In the genomic region with DNA sequence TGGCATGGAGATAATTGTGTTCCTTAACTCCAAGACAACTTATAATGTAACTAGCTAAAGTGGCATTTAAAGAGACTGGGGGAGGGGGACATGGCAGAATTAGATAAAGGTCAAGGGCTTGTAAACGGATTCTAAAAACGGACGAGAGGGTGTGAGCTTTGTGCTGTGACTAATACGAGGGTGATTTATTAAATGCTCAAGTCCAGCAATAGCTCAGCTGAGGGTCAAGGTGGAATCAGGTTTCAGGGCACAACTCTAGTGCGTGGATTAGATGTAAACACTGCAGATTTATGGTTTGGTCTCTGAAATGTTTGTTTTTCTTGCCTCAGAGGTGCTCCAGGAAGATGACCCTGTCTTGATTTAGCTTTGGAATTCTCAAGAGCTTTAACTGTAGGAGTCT, we compare ENCODE assay signal across 15 mouse cellular contexts.
DNase-seq lines count a peak whose midpoint lies in the region; ATAC-seq and TF ChIP-seq lines count a peak whose summit lies in the region.
"Had no signal": no experiment of that assay in that cellular context is flagged by ENCODE, and none has a peak within 500 bp of the region (broad histone marks: within the 10 kb centered on the region; RNA-seq: fewer than 3 reads in every experiment).

No protein-coding gene starts in this region.

- no peak overlapping the region for H3K4me2 ChIP-seq in liver, embryonic 11.5 days
- no peak overlapping the region for H3K4me2 ChIP-seq in forebrain, embryonic 16.5 days (ENCODE audit: low read length)
- H3K4me2 ChIP-seq: forebrain, embryonic 15.5 days; midbrain, embryonic 11.5 days had no signal

- H3K4me3 ChIP-seq in kidney, adult 2 months (ENCODE audit: insufficient read depth, low read depth, low read length): no peak overlapping the region
- H3K4me3 ChIP-seq in liver, embryonic 11.5 days (ENCODE audit: low read depth, low read length): no peak overlapping the region
- H3K4me3 ChIP-seq in forebrain, embryonic 16.5 days (replicated peaks; ENCODE audit: low read length): no peak overlapping the region
- H3K4me3 ChIP-seq: embryonic facial prominence, embryonic 10.5 days; forebrain, embryonic 15.5 days had no signal

- no peak for TF ChIP-seq POLR2A in kidney, adult 2 months (IDR thresholded peaks at IDR 0.05; ENCODE audit: low read depth, low read length)

- H3K36me3 ChIP-seq in kidney, adult 2 months (ENCODE audit: control insufficient read depth, insufficient read depth, low read length): no peaks in the 10 kb centered on the region
- no peaks in the 10 kb centered on the region for H3K36me3 ChIP-seq in liver, embryonic 11.5 days (ENCODE audit: control insufficient read depth, insufficient read depth, low read length)
- H3K36me3 ChIP-seq in forebrain, embryonic 16.5 days (ENCODE audit: control insufficient read depth, insufficient read depth): no peaks in the 10 kb centered on the region
- H3K36me3 ChIP-seq: embryonic facial prominence, embryonic 10.5 days; forebrain, embryonic 15.5 days had no signal

- no peak for ATAC-seq in liver, embryonic 11.5 days (replicated peaks; ENCODE audit: low FRiP score)
- ATAC-seq in forebrain, embryonic 16.5 days: no peak
- ATAC-seq: forebrain, embryonic 15.5 days had no signal

- H3K9ac ChIP-seq in liver, embryonic 11.5 days (ENCODE audit: low read depth, low read length): no peak overlapping the region
- H3K9ac ChIP-seq in forebrain, embryonic 16.5 days (replicated peaks; ENCODE audit: low read depth, low read length): no peak overlapping the region
- H3K9ac ChIP-seq: forebrain, embryonic 15.5 days had no signal

- WGBS in kidney, adult 2 months: 14% methylated on average over 5 of the region's 5 CpGs
- WGBS in liver, embryonic 11.5 days: 33% methylated on average over 5 of the region's 5 CpGs
- 57% methylated on average over 5 of the region's 5 CpGs for WGBS in forebrain, embryonic 16.5 days

- H3K27ac ChIP-seq in kidney, adult 2 months (ENCODE audit: insufficient read depth, low read depth, low read length): peak overlapping the region; percentile 16; the same call in 1 of the 2 replicates
- no peak overlapping the region for H3K27ac ChIP-seq in liver, embryonic 11.5 days (ENCODE audit: low read depth, low read length)
- no peak overlapping the region for H3K27ac ChIP-seq in forebrain, embryonic 16.5 days (ENCODE audit: low read length)
- H3K27ac ChIP-seq: embryonic facial prominence, embryonic 10.5 days; forebrain, embryonic 15.5 days had no signal

- peak; percentile 40 for DNase-seq in kidney, adult 2 months
- no peak for DNase-seq in kidney, adult 18-20 months
- peak; percentile 37 for DNase-seq in adrenal gland, postnatal 10 days
- DNase-seq in embryo, embryonic 9.5 days (ENCODE audit: extremely low spot score): peak; percentile 19
- peak; percentile 55 for DNase-seq in skeletal muscle tissue, adult 2 months (ENCODE audit: low read depth, low spot score)
- no peak for DNase-seq in liver, embryonic 11.5 days (ENCODE audit: low spot score)
- DNase-seq: cerebellum, adult 9-11 months; lung, adult 18-20 months; lung, postnatal 4 days; right cerebral cortex, postnatal 25 days; thymus, postnatal 25 days had no signal

- peaks cover 5% of the 10 kb centered on the region for H3K4me1 ChIP-seq in kidney, adult 2 months (ENCODE audit: control insufficient read depth, insufficient read depth, low read length)
- no peaks in the 10 kb centered on the region for H3K4me1 ChIP-seq in liver, embryonic 11.5 days (replicated peaks; ENCODE audit: control insufficient read depth, insufficient read depth, low read length)
- no peaks in the 10 kb centered on the region for H3K4me1 ChIP-seq in forebrain, embryonic 16.5 days (replicated peaks; ENCODE audit: control insufficient read depth, insufficient read depth, low read length)
- H3K4me1 ChIP-seq: forebrain, embryonic 15.5 days had no signal

- no peaks in the 10 kb centered on the region for H3K9me3 ChIP-seq in liver, embryonic 11.5 days (ENCODE audit: control insufficient read depth, low read length)
- H3K9me3 ChIP-seq in forebrain, embryonic 16.5 days (ENCODE audit: control insufficient read depth, low read length): no peaks in the 10 kb centered on the region
- H3K9me3 ChIP-seq: embryonic facial prominence, embryonic 10.5 days; forebrain, embryonic 15.5 days had no signal

- no peak for TF ChIP-seq CTCF in kidney, adult 2 months (conservative IDR thresholded peaks at IDR 0.05; ENCODE audit: insufficient read depth, insufficient read length, low read depth, low read length)

- H3K27me3 ChIP-seq in kidney, adult 2 months (replicated peaks; ENCODE audit: control insufficient read depth, insufficient read depth, low read length): no peaks in the 10 kb centered on the region
- H3K27me3 ChIP-seq in liver, embryonic 11.5 days (replicated peaks; ENCODE audit: control insufficient read depth, insufficient read depth, low read length): no peaks in the 10 kb centered on the region
- H3K27me3 ChIP-seq in forebrain, embryonic 16.5 days (replicated peaks; ENCODE audit: control insufficient read depth, insufficient read depth, low read length): no peaks in the 10 kb centered on the region
- H3K27me3 ChIP-seq: forebrain, embryonic 15.5 days had no signal

Comparison
In these comparisons a context has a peak if more than half of its experiments do, and no peak if none do; other contexts are left out.
1. DNase-seq: peak in kidney, adult 2 months (single experiment), adrenal gland, postnatal 10 days (single experiment), embryo, embryonic 9.5 days (single experiment) and skeletal muscle tissue, adult 2 months (single experiment); none in kidney, adult 18-20 months (single experiment) and liver, embryonic 11.5 days (single experiment).